Mouse (Mus musculus) forebrain, postnatal 0 days (tissue): ENCODE data around the gene Hist1h2ak. TPM values are rescaled to one million over a fixed set of nuclear protein-coding genes. Genes with fewer than 3 reads are reported as not detected.
"Not testable (repeated sequence)": the region's sequence is repeated elsewhere in the genome, so short reads cannot be mapped to it uniquely, and the experiment has no call there.

Source experiments
- ATAC-seq: fragments of 200-750 bp; cut with Nextera tagmentation; 2 replicates; pipeline ENCODE4 v1.8.0; 2017; ENCODE audit warnings: mild to moderate bottlenecking, moderate library complexity
- DNase-seq: peaks from one replicate; pipeline ENCODE4 v3.0.0-alpha.2; 2015
- H3K27ac ChIP-seq: fragments of 300-500 bp; sonication (generic); 2 replicates; pipeline ENCODE4 v1.5.1; 2014; ENCODE audit warnings: low read depth, mild to moderate bottlenecking, antibody characterized with exemption, low read length, moderate library complexity, mixed read lengths
- H3K27me3 ChIP-seq: fragments of 300-500 bp; sonication (generic); 2 replicates; pipeline ENCODE4 v1.6.1; 2014; ENCODE audit warnings: mild to moderate bottlenecking, low read length, mixed read lengths; ENCODE audit not compliant: insufficient read depth
- H3K36me3 ChIP-seq: fragments of 300-500 bp; sonication (generic); 2 replicates; pipeline ENCODE4 v1.6.1; 2014; ENCODE audit warnings: mild to moderate bottlenecking, moderate library complexity; ENCODE audit not compliant: insufficient read depth
- H3K4me1 ChIP-seq: fragments of 300-500 bp; sonication (generic); 2 replicates; pipeline ENCODE4 v1.6.1; 2014; ENCODE audit warnings: antibody characterized with exemption; ENCODE audit not compliant: insufficient read depth
- H3K4me2 ChIP-seq: fragments of 300-500 bp; sonication (generic); 2 replicates; pipeline ENCODE4 v1.6.1; 2014; ENCODE audit warnings: low read depth, mild to moderate bottlenecking, moderate library complexity
- H3K4me3 ChIP-seq: fragments of 300-500 bp; sonication (generic); 2 replicates; pipeline ENCODE4 v1.5.1; 2014; ENCODE audit warnings: low read depth, low read length, mixed read lengths
- H3K9ac ChIP-seq: fragments of 300-500 bp; sonication (generic); 2 replicates; pipeline ENCODE4 v1.6.1; 2014; ENCODE audit warnings: mild to moderate bottlenecking
- H3K9me3 ChIP-seq: fragments of 300-500 bp; sonication (generic); 2 replicates; pipeline ENCODE4 v1.6.1; 2016; ENCODE audit warnings: low read length
- CTCF ChIP-seq: sonication (generic); IDR thresholded peaks from 2 replicates; pipeline ENCODE4 v1.5.1; 2016; ENCODE audit warnings: antibody characterized with exemption, control low read depth, low read depth
- WGBS: fragments of 180-500 bp; shearing (Covaris S2); extraction: QIAGEN DNeasy Blood & Tissue Kit; methylation state at CpG from one replicate; pipeline ENCODE4 v1.1.7; 2014; 5-methylcytosine and 5-hydroxymethylcytosine counted together
- polyA plus RNA-seq: library from polyadenylated mRNA; unstranded; fragments of >200 nt; fragmentation: Nextera tagmentation; extraction: Ambion mirVana; gene quantifications from 2 replicates; pipeline ENCODE4 v1.2.1, GENCODE M21; 2015
- total RNA-seq: library from RNA; depleted of rRNA; stranded (reverse); fragments of >200 nt; gene quantifications from 2 replicates; pipeline ENCODE4 v1.2.3, GENCODE M21; 2014

The Hist1h2ak gene
- total and polyA plus RNA-seq, 2 experiments from 2014 or later: 5.2 to 242 TPM

DNA sequence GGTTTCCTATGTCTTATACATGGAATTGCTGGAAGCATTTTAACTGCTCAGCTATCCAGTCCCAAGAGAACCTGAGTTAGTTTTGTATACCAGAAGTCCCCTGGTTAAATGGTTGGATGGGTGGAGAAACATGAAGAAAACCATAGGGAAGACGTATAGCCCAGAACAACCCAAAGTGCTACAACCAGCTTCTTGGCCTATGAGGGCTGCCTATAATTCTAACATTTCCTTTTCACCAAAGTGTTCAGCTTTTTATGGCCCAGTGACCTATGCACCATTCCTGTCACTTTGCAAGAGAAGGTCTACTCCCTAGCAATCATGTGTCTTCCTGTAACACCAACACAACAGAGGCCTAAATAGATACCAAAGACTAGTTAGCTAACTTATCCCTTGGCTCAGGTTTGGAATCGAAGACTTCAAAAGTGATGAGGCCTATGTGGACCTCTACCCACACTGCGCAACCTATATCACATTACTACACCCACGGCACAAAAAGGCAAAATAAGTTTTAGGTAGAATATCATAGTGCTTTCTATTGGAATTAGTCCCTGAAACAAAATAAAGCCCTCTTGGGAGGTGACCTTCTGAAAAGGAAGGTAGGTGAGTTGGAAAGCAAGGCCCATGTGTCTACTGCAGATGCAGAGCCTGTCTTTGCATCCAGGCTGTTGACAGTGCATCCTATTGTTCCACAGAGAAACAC lies 35.1 kb downstream of the Hist1h2ak start:
- Histone ChIP-seq H3K9ac (peak overlapping the region; percentile 40; the same call in 1 of the 2 replicates), H3K9me3 (no peaks in the 10 kb centered on the region), H3K4me1 (peaks cover 21% of the 10 kb centered on the region), H3K36me3 (no peaks in the 10 kb centered on the region), H3K27ac (0 out of 2 replicates have a peak overlapping the region, but pooled peaks have one; percentile 66), H3K4me3 (peak overlapping the region; percentile 37), H3K27me3 (no peaks in the 10 kb centered on the region), H3K4me2 (peak overlapping the region; percentile 77)
- WGBS: 61% methylated on average over 4 of the region's 4 CpGs
- ATAC-seq (no peak), DNase-seq (no peak)
- no peak for TF ChIP-seq CTCF

DNA sequence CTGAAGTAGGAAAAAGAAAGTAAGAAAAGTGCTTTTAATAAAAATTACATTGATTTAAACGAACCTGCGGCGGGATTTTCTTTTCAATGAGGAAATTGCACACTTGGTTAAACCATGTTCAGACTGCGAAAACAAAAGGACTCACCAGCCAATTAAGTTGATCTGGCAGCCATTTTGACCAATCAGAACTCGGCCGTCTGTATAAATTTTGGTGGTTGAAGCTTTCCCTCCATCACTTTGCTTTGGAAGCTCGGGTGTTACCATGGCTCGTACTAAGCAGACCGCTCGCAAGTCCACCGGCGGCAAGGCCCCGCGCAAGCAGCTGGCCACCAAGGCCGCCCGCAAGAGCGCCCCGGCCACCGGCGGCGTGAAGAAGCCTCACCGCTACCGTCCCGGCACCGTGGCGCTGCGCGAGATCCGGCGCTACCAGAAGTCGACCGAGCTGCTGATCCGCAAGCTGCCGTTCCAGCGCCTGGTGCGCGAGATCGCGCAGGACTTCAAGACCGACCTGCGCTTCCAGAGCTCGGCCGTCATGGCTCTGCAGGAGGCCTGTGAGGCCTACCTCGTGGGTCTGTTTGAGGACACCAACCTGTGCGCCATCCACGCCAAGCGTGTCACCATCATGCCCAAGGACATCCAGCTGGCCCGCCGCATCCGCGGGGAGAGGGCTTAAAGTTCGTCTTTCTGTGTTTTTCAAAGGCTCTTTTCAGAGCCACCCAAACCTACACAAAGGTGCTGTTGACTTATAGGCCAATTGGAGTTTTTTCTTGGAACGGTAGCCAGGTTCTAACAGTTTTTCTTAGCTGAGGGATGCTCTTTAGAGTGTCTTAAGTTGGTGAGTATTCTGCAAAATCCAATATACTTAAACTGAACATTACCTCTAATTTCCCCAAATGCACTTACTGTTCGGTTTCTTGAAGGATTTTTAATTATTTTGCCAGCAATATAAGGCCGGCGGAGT lies 36.0 kb downstream of the Hist1h2ak start, which contains the start of gene Hist1h3h:
TSS of gene Hist1h3h (plus strand) at position 263 of the 961 bp plus-strand sequence.
- Histone ChIP-seq H3K4me2 (peak within 1 kb of the TSS; percentile 77), H3K4me3 (peak within 1 kb of the TSS; percentile 47), H3K4me1 (peaks cover 21% of the 10 kb centered on the region), H3K9ac (peak within 1 kb of the TSS; percentile 69), H3K27ac (peak within 1 kb of the TSS; percentile 88)
- not testable (repeated sequence) for H3K9me3 ChIP-seq, H3K36me3 ChIP-seq, H3K27me3 ChIP-seq
- WGBS: under 1% methylated on average over 27 of the region's 56 CpGs
- ATAC-seq (peak; percentile 54), DNase-seq (peak; percentile 96)

DNA sequence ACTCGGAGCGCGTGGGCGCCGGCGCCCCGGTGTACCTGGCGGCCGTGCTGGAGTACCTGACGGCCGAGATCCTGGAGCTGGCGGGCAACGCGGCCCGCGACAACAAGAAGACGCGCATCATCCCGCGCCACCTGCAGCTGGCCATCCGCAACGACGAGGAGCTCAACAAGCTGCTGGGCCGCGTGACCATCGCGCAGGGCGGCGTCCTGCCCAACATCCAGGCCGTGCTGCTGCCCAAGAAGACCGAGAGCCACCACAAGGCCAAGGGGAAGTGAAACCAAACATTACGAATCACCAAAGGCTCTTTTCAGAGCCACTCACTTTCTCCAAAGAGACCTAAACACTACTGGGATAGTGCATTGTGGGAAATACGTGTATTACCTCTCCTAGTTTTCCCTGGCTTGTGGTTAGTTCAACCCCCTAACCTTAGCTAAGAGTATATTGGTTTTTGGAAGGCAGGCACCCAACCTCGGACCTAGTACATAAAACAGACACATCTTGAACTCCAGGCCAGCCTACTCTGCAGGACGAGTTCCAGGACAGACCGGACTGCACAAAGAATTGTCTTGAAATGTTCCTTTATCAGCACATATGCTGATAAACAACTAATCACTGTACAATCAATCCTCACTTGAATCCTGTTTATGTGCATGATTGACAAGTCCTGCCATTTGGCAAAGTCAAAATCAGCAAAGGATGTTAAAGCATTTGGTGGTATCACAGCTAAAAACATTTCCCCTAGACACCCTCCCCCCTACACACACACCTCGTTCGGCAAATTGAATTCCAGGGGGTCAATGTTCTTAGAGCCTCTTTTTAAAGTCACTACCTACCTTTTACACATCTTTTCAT lies 36.9 kb downstream of the Hist1h2ak start:
- 0 out of 2 replicates have a peak, but pooled peaks have one; percentile 2 for TF ChIP-seq CTCF
- Histone ChIP-seq H3K4me1 (peaks cover 21% of the 10 kb centered on the region), H3K27ac (peak overlapping the region; percentile 88), H3K4me2 (peak overlapping the region; percentile 77), H3K4me3 (peak overlapping the region; percentile 47), H3K9ac (peak overlapping the region; percentile 69)
- DNase-seq (peak; percentile 61), ATAC-seq (peak; percentile 30)
- H3K27me3 ChIP-seq, H3K36me3 ChIP-seq, H3K9me3 ChIP-seq: not testable (repeated sequence)
- WGBS: 2% methylated on average over 8 of the region's 38 CpGs

DNA sequence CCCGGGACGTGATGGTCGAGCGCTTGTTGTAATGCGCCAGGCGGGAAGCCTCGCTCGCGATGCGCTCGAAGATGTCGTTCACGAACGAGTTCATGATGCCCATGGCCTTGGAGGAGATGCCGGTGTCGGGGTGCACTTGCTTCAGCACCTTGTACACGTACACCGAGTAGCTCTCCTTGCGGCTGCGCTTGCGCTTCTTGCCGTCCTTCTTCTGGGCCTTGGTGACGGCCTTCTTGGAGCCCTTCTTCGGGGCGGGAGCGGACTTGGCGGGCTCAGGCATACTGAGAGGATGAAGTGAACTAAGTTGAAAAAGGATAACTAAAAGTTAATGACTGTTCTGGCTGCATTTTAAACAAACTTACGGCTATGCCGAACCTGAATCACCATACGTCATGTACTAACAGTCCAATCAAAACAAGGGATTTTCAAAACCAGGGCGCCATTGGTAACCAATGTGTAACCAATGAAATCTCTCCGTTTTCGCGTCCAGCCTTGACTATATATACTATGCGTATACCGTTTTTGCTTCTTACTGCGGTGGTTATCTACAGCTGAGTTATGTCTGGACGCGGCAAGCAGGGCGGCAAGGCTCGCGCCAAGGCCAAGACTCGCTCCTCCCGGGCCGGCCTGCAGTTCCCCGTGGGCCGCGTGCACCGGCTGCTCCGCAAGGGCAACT lies 37.6 kb downstream of the Hist1h2ak start, which contains the start of the genes Hist1h2bl and Hist1h2ai:
TSS of gene Hist1h2bl (minus strand) at position 280 of the 676 bp plus-strand sequence.
TSS of gene Hist1h2ai (plus strand) at position 559 of the 676 bp plus-strand sequence.
- H3K9me3 ChIP-seq, H3K27me3 ChIP-seq, H3K36me3 ChIP-seq: not testable (repeated sequence)
- Histone ChIP-seq H3K4me2 (peak within 1 kb of the TSS; percentile 77), H3K27ac (peak within 1 kb of the TSS; percentile 88), H3K9ac (peak within 1 kb of the TSS; percentile 69), H3K4me1 (peaks cover 19% of the 10 kb centered on the region), H3K4me3 (peak within 1 kb of the TSS; percentile 47)
- ATAC-seq (peak; percentile 95), DNase-seq (peak; percentile 97)
- under 1% methylated on average over 28 of the region's 50 CpGs for WGBS

DNA sequence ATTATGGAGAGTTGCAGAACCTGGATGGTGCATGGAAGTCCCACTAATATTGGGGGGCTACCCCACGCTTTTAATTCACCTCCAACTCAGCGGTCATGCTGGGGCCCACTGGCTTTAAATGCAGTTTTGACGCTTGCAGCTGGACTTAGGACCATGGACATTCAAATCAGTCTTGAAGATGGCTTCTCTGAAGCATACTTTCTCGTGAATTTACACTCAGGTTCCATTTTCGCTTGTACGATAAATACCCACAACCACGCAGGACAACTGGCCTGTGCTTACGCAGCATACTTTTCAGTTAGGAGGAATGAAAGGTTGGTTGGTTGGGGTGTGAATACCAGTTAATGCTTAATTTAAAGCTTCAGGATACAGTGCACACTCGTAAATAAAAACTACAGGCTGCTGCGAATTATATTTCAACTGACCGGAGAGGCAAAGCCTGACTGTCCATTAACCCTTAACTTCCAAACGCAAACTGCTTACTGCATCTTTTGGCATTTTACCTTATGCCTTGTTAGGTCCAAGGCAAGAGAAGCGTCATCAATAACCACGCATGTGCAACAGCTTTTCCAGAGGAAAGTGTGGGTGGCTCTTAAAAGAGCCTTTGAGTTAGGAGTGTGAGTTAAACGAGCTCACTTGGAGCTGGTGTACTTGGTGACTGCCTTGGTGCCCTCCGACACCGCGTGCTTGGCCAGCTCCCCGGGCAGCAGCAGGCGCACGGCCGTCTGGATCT lies 38.3 kb downstream of the Hist1h2ak start:
- H3K9ac ChIP-seq: 0 out of 2 replicates have a peak overlapping the region, but pooled peaks have one; percentile 31
- under 1% methylated on average over 21 of the region's 22 CpGs for WGBS
- peaks cover 17% of the 10 kb centered on the region for H3K4me1 ChIP-seq
- H3K36me3 ChIP-seq: no peaks in the 10 kb centered on the region
- no peaks in the 10 kb centered on the region for H3K9me3 ChIP-seq
- peak overlapping the region; percentile 77 for H3K4me2 ChIP-seq
- DNase-seq (peak; percentile 22), ATAC-seq (no peak)
- no peak for TF ChIP-seq CTCF
- H3K27ac ChIP-seq: peak overlapping the region; percentile 29; the same call in 1 of the 2 replicates
- no peaks in the 10 kb centered on the region for H3K27me3 ChIP-seq
- H3K4me3 ChIP-seq: peak overlapping the region; percentile 47
